Mouse (Mus musculus): Measurements from ENCODE around the gene Btbd9.

DNA sequence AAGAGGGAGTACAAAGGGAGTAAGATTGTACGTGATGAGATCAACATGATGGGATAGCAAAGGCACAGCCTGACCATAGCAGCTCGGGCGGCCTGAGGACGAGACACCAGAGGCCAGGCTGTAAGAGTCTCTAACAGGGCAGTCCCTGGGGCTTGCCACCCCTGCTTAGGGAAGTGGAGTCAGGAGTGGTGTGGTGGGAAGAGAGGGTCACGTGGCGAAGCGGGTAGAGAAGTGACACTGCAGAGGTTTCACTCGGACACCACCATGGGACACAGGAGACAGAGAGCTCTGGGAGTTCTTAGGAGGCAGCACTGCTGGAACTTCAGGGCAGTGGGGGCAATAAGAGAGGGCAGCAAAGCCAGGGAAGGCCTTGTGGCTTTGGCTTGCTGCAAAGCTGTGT lies 278.9 kb downstream of the Btbd9 start:
- TF ChIP-seq CTCF (IDR thresholded peaks at IDR 0.05; ENCODE audit: control insufficient read depth, insufficient read depth, insufficient read length) (no peak), MAX (IDR thresholded peaks at IDR 0.05) (no peak), CEBPB (IDR thresholded peaks at IDR 0.05; ENCODE audit: low read depth) (no peak), MYOG (IDR thresholded peaks at IDR 0.05; ENCODE audit: control insufficient read depth, extremely low read depth, insufficient read length) (no peak), FOSL1 (IDR thresholded peaks at IDR 0.05; ENCODE audit: insufficient read depth, low read length, poor library complexity, severe bottlenecking) (no peak)

Data from C2C12 (cell line).